Mouse (Mus musculus) G1E (cell line): ENCODE results near the gene Chd9. TPM values are rescaled to one million over a fixed set of nuclear protein-coding genes. Genes with fewer than 3 reads are reported as not detected.

Experiments used
- ATAC-seq: 2 replicates; pipeline ENCODE4 v1.8.0; 2016; ENCODE audit warnings: mild to moderate bottlenecking; ENCODE audit not compliant: insufficient number of reproducible peaks, poor library complexity, low FRiP score, severe bottlenecking; ENCODE audit errors: extremely low read depth
- DNase-seq: peaks from one replicate; pipeline ENCODE4 v3.0.0; 2012; ENCODE audit warnings: low spot score
- H3K27me3 ChIP-seq: 2 replicates; pipeline ENCODE4 v1.6.1; 2012; ENCODE audit warnings: mild to moderate bottlenecking, low read length, inconsistent platforms; ENCODE audit not compliant: insufficient read depth
- H3K36me3 ChIP-seq: replicated peaks from 2 replicates; pipeline ENCODE3; 2012; ENCODE audit warnings: mild to moderate bottlenecking, inconsistent platforms
- H3K4me1 ChIP-seq: 2 replicates; pipeline ENCODE4 v1.6.1; 2012; ENCODE audit warnings: low read depth, low read length, inconsistent platforms, mixed read lengths; ENCODE audit not compliant: insufficient read depth
- H3K4me3 ChIP-seq: 2 replicates; pipeline ENCODE4 v1.5.1; 2012; ENCODE audit warnings: low read depth, mild to moderate bottlenecking, inconsistent platforms, low read length, moderate library complexity, mixed read lengths
- H3K9me3 ChIP-seq: replicated peaks from 2 replicates; pipeline ENCODE4 v1.6.1; 2012; ENCODE audit warnings: inconsistent platforms
- CTCF ChIP-seq: IDR thresholded peaks from 2 replicates; pipeline ENCODE4 v1.5.1; 2012; ENCODE audit warnings: low read depth, low read length, inconsistent platforms, mixed read lengths
- GATA1 ChIP-seq: IDR thresholded peaks from 2 replicates; pipeline ENCODE4 v1.6.1; 2012; ENCODE audit warnings: borderline replicate concordance, low read length, inconsistent platforms, mixed read lengths
- GATA2 ChIP-seq: IDR thresholded peaks from 2 replicates; pipeline ENCODE4 v1.6.1; 2012; ENCODE audit warnings: low read depth, low read length, inconsistent platforms, borderline replicate concordance
- POLR2AphosphoS5 ChIP-seq: IDR thresholded peaks from 2 replicates; pipeline ENCODE4 v1.6.1; 2012; ENCODE audit warnings: low read depth, low read length, inconsistent platforms; ENCODE audit not compliant: insufficient replicate concordance
- TAL1 ChIP-seq: conservative IDR thresholded peaks from 2 replicates; pipeline ENCODE4 v1.6.1; 2012; ENCODE audit warnings: low read depth, low read length, inconsistent platforms, mixed read lengths
- polyA plus RNA-seq: library from polyadenylated mRNA; stranded (reverse); fragments of >175 nt; gene quantifications from 2 replicates; pipeline ENCODE4 v1.2.3, GENCODE M21; 2012
- total RNA-seq, 2 experiments: library from RNA; stranded (forward) in 1 of 2; stranded (reverse) in 1 of 2; fragments of 200-1000 nt in 1 of 2; fragments of >200 nt in 1 of 2; fragmentation: Nextera tagmentation in 1 of 2; gene quantifications; 2 replicates each; pipeline ENCODE4 v1.2.3; 2014 to 2017

Chd9 gene
- total and polyA plus RNA-seq, 3 experiments, result 2.0 to 85.3 (median 26.9) TPM

GRCm38 (mm10) chr8:90837440-90837839 is 9.3 kb downstream of the Chd9 start:
- no peaks in the 10 kb centered on the region for H3K36me3 ChIP-seq
- no peaks in the 10 kb centered on the region for H3K9me3 ChIP-seq
- no peak for ATAC-seq
- H3K4me1 ChIP-seq, result peaks cover 3% of the 10 kb centered on the region; the same call in 1 of the 2 replicates
- no peak for DNase-seq
- no peak overlapping the region for H3K4me3 ChIP-seq
- TF ChIP-seq GATA1 (no peak), GATA2 (no peak), POLR2AphosphoS5 (no peak), CTCF (no peak), TAL1 (no peak)
- no peaks in the 10 kb centered on the region for H3K27me3 ChIP-seq

- no peak for DNase-seq
- Histone ChIP-seq H3K9me3 (no peaks in the 10 kb centered on the region), H3K27me3 (peaks cover 2% of the 10 kb centered on the region; the same call in 1 of the 2 replicates), H3K4me3 (no peak overlapping the region), H3K36me3 (peaks cover 3% of the 10 kb centered on the region), H3K4me1 (no peaks in the 10 kb centered on the region)
- TF ChIP-seq GATA2 (no peak), CTCF (no peak), TAL1 (no peak), GATA1 (no peak), POLR2AphosphoS5 (no peak)
- no peak for ATAC-seq
These were observed 11.9 kb downstream of the Chd9 start for GRCm38 (mm10) chr8:90839725-90840714.

DNA sequence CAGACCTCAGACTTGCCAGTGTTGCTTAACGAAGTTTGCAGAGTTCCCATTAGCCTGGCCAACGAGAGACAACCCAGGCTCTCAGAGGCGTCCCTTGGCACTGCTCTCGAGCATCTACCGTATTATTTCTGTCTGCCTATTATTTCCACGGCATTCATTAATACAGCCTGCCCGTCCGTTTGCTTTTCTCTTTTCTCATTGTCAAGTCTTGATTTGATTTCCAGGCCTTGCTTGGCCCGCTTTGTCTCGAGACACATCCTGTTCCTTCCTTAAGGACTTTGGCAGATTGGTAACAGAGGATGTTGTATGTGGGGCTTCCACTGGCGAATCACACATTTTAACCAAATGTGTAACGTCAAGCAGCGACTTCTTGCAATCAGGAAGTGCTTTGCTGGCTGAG is 13.2 kb downstream of the Chd9 start:
- no peak for TF ChIP-seq GATA2
- TF ChIP-seq CTCF, result no peak

DNA sequence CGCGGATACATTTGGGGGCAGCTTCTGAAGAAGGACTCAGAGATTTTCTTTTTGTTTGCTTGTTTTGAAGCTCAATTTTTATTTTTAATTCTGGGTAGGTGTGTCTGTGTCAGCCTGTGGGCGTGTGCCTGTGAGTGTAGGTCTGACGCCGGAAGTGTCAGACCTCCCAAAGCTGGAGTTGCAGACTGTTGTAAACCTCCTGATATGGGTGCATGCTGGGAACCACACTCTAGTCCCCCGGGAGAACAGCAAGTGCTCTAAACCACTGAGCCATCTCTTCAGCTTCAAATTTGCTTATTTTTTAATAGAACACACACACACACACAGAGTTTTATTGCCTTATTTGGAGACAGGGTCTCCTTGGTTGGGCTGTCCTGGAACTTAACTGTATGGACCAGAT is 15.0 kb downstream of the Chd9 start:
- no peaks in the 10 kb centered on the region for H3K4me1 ChIP-seq
- TF ChIP-seq CTCF (no peak), GATA2 (no peak), GATA1 (no peak), TAL1 (no peak), POLR2AphosphoS5 (no peak)
- peaks cover 2% of the 10 kb centered on the region; the same call in 1 of the 2 replicates for H3K27me3 ChIP-seq
- H3K36me3 ChIP-seq, result peaks cover 3% of the 10 kb centered on the region
- H3K9me3 ChIP-seq, result no peaks in the 10 kb centered on the region
- no peak for DNase-seq
- no peak overlapping the region for H3K4me3 ChIP-seq
- no peak for ATAC-seq

More for the DNA sequence above, 13.2 kb downstream of the Chd9 start:
- Histone ChIP-seq H3K36me3 (peaks cover 3% of the 10 kb centered on the region), H3K9me3 (no peaks in the 10 kb centered on the region), H3K27me3 (peaks cover 2% of the 10 kb centered on the region; the same call in 1 of the 2 replicates), H3K4me1 (no peaks in the 10 kb centered on the region), H3K4me3 (no peak overlapping the region)
- DNase-seq (no peak), ATAC-seq (no peak)

- DNase-seq (no peak), ATAC-seq (no peak)
- no peak for TF ChIP-seq POLR2AphosphoS5
- no peak for TF ChIP-seq GATA2
- no peak for TF ChIP-seq TAL1
- no peak for TF ChIP-seq CTCF
- TF ChIP-seq GATA1, result no peak
- H3K4me3 ChIP-seq, result no peak overlapping the region
- peaks cover 2% of the 10 kb centered on the region; the same call in 1 of the 2 replicates for H3K27me3 ChIP-seq
- no peaks in the 10 kb centered on the region for H3K4me1 ChIP-seq
- H3K9me3 ChIP-seq, result no peaks in the 10 kb centered on the region
- peaks cover 3% of the 10 kb centered on the region for H3K36me3 ChIP-seq
These were observed 16.2 kb downstream of the Chd9 start for GRCm38 (mm10) chr8:90844179-90844967.

GRCm38 (mm10) chr8:90847980-90848379 is 19.8 kb downstream of the Chd9 start:
- Histone ChIP-seq H3K9me3 (no peaks in the 10 kb centered on the region), H3K36me3 (peaks cover 3% of the 10 kb centered on the region), H3K4me1 (no peaks in the 10 kb centered on the region), H3K4me3 (no peak overlapping the region), H3K27me3 (peaks cover 2% of the 10 kb centered on the region; the same call in 1 of the 2 replicates)
- ATAC-seq (no peak), DNase-seq (no peak)
- TF ChIP-seq GATA1 (no peak), TAL1 (no peak), CTCF (no peak), POLR2AphosphoS5 (no peak), GATA2 (no peak)
